Mouse (Mus musculus) CH12.LX (cell line): ENCODE results near the gene Krtap29-1. TPM values are rescaled to one million over a fixed set of nuclear protein-coding genes. Genes with fewer than 3 reads are reported as not detected.

Experiments
- DNase-seq: peaks from one replicate; pipeline ENCODE4 v3.0.0-alpha.2; 2013; ENCODE audit errors: extremely low read depth
- H3K27ac ChIP-seq: 2 replicates; pipeline ENCODE4 v1.5.1; 2012; ENCODE audit warnings: low read depth, mild to moderate bottlenecking, control low read depth, moderate library complexity; ENCODE audit not compliant: insufficient read depth
- H3K27me3 ChIP-seq: replicated peaks from 2 replicates; pipeline ENCODE3; 2012; ENCODE audit warnings: inconsistent platforms
- H3K36me3 ChIP-seq, 2 experiments: replicated peaks in 1 of 2; 2 replicates each; pipeline versions ENCODE3 to v1.6.1; 2012; ENCODE audit warnings: inconsistent platforms in 1 of 2, low read length in 1 of 2, mild to moderate bottlenecking in 1 of 2, mixed read lengths in 1 of 2, moderate library complexity in 1 of 2; ENCODE audit not compliant: control insufficient read depth in 1 of 2, insufficient read depth in 1 of 2
- H3K4me1 ChIP-seq, 2 experiments: 2 replicates each; pipeline ENCODE4 v1.6.1; 2012; ENCODE audit warnings: inconsistent platforms in 1 of 2, moderate library complexity in 1 of 2; ENCODE audit not compliant: insufficient read depth in 2 of 2, control insufficient read depth in 1 of 2
- H3K4me2 ChIP-seq: 2 replicates; pipeline ENCODE4 v1.6.1; 2012; ENCODE audit warnings: low read depth, mild to moderate bottlenecking, control low read depth; ENCODE audit not compliant: poor library complexity, insufficient read depth, severe bottlenecking
- H3K4me3 ChIP-seq, 3 experiments: fragments of 150-350 bp in 1 of 3; sonication (generic) in 1 of 3; replicated peaks in 1 of 3; 2 replicates each; pipeline versions ENCODE3 to v1.5.1; 2011 to 2012; ENCODE audit warnings: low read depth in 2 of 3, low read length in 2 of 3, mild to moderate bottlenecking in 2 of 3, moderate library complexity in 2 of 3, control low read depth in 1 of 3, improper control_type of control experiment in 1 of 3, inconsistent platforms in 1 of 3, mixed read lengths in 1 of 3; ENCODE audit not compliant: poor library complexity in 1 of 3
- H3K79me2 ChIP-seq: replicated peaks from 2 replicates; pipeline ENCODE4 v1.6.1; 2012; ENCODE audit warnings: mild to moderate bottlenecking, moderate library complexity; ENCODE audit not compliant: control insufficient read depth, poor library complexity, insufficient read depth, severe bottlenecking; ENCODE audit errors: extremely low read depth
- H3K9ac ChIP-seq: 2 replicates; pipeline ENCODE4 v1.6.1; 2012; ENCODE audit warnings: low read depth, mild to moderate bottlenecking, control low read depth, moderate library complexity; ENCODE audit not compliant: insufficient read depth
- H3K9me3 ChIP-seq: replicated peaks from 2 replicates; pipeline ENCODE3; 2012; ENCODE audit warnings: low read length, inconsistent platforms, mixed read lengths
- CHD1 ChIP-seq: IDR thresholded peaks from 2 replicates; pipeline ENCODE4 v1.6.1; 2012; ENCODE audit warnings: low read depth, low read length, improper control_type of control experiment, inconsistent platforms
- CHD2 ChIP-seq: IDR thresholded peaks from 2 replicates; pipeline ENCODE4 v1.6.1; 2011; ENCODE audit warnings: low read length, improper control_type of control experiment
- CTCF ChIP-seq, 2 experiments: IDR thresholded peaks in 1 of 2; conservative IDR thresholded peaks in 1 of 2; 2 replicates each; pipeline ENCODE4 v1.5.1; 2011 to 2012; ENCODE audit warnings: low read depth in 2 of 2, low read length in 2 of 2, improper control_type of control experiment in 1 of 2, inconsistent platforms in 1 of 2, mild to moderate bottlenecking in 1 of 2, moderate library complexity in 1 of 2
- ETS1 ChIP-seq: conservative IDR thresholded peaks from 2 replicates; pipeline ENCODE4 v1.6.1; 2012; ENCODE audit warnings: low read depth, mild to moderate bottlenecking, inconsistent platforms, low read length, improper control_type of control experiment, moderate library complexity
- GABPA ChIP-seq: IDR thresholded peaks from 2 replicates; pipeline ENCODE4 v1.6.1; 2012; ENCODE audit warnings: low read depth, low read length, improper control_type of control experiment, inconsistent platforms; ENCODE audit not compliant: insufficient replicate concordance
- IRF4 ChIP-seq: IDR thresholded peaks from 2 replicates; pipeline ENCODE4 v1.6.1; 2014; ENCODE audit warnings: low read depth, mild to moderate bottlenecking, inconsistent platforms, low read length, improper control_type of control experiment
- JUN ChIP-seq: IDR thresholded peaks from 2 replicates; pipeline ENCODE4 v1.6.1; 2011; ENCODE audit warnings: low read depth, mild to moderate bottlenecking, low read length, improper control_type of control experiment, moderate library complexity; ENCODE audit not compliant: insufficient read depth
- JUND ChIP-seq: conservative IDR thresholded peaks from 2 replicates; pipeline ENCODE4 v1.6.1; 2011; ENCODE audit warnings: low read depth, low read length, improper control_type of control experiment
- KAT2A ChIP-seq: IDR thresholded peaks from 2 replicates; pipeline ENCODE4 v1.6.1; 2012; ENCODE audit warnings: low read length, improper control_type of control experiment, inconsistent platforms; ENCODE audit not compliant: insufficient replicate concordance
- MAFK ChIP-seq: IDR thresholded peaks from 2 replicates; pipeline ENCODE4 v1.6.1; 2011; ENCODE audit warnings: low read length, improper control_type of control experiment; ENCODE audit not compliant: insufficient replicate concordance
- MAX ChIP-seq: IDR thresholded peaks from 2 replicates; pipeline ENCODE4 v1.6.1; 2011; ENCODE audit warnings: low read length, improper control_type of control experiment
- MAZ ChIP-seq: IDR thresholded peaks from 2 replicates; pipeline ENCODE4 v1.6.1; 2012; ENCODE audit warnings: low read depth, mild to moderate bottlenecking, inconsistent platforms, low read length, improper control_type of control experiment, moderate library complexity
- MEF2A ChIP-seq: IDR thresholded peaks from 2 replicates; pipeline ENCODE4 v1.6.1; 2014; ENCODE audit warnings: low read depth, mild to moderate bottlenecking, inconsistent platforms, low read length, improper control_type of control experiment, borderline replicate concordance
- MXI1 ChIP-seq: IDR thresholded peaks from 2 replicates; pipeline ENCODE4 v1.6.1; 2011; ENCODE audit warnings: mild to moderate bottlenecking, low read depth, low read length, improper control_type of control experiment
- MYC ChIP-seq: IDR thresholded peaks from 2 replicates; pipeline ENCODE4 v1.6.1; 2011; ENCODE audit warnings: low read depth, mild to moderate bottlenecking, improper control_type of control experiment, low read length
- POLR2A ChIP-seq: IDR thresholded peaks from 2 replicates; pipeline ENCODE4 v1.6.1; 2011; ENCODE audit warnings: low read depth, mild to moderate bottlenecking, improper control_type of control experiment, low read length
- POLR2AphosphoS2 ChIP-seq: IDR thresholded peaks from 2 replicates; pipeline ENCODE4 v1.6.1; 2011; ENCODE audit warnings: low read depth, low read length, improper control_type of control experiment
- RAD21 ChIP-seq: IDR thresholded peaks from 2 replicates; pipeline ENCODE4 v1.6.1; 2011; ENCODE audit warnings: low read depth, mild to moderate bottlenecking, low read length, improper control_type of control experiment, moderate library complexity
- SIN3A ChIP-seq: IDR thresholded peaks from 2 replicates; pipeline ENCODE4 v1.6.1; 2012; ENCODE audit warnings: low read length, improper control_type of control experiment, inconsistent platforms
- SMC3 ChIP-seq: IDR thresholded peaks from 2 replicates; pipeline ENCODE4 v1.6.1; 2011; ENCODE audit warnings: low read depth, low read length, improper control_type of control experiment
- TCF12 ChIP-seq: IDR thresholded peaks from 2 replicates; pipeline ENCODE4 v1.6.1; 2014; ENCODE audit warnings: low read depth, mild to moderate bottlenecking, inconsistent platforms, low read length, improper control_type of control experiment
- UBTF ChIP-seq: IDR thresholded peaks from 2 replicates; pipeline ENCODE4 v1.6.1; 2012; ENCODE audit warnings: low read depth, mild to moderate bottlenecking, inconsistent platforms, low read length, improper control_type of control experiment, moderate library complexity
- USF2 ChIP-seq: conservative IDR thresholded peaks from 2 replicates; pipeline ENCODE4 v1.6.1; 2011; ENCODE audit warnings: low read depth, low read length, improper control_type of control experiment
- ZC3H11A ChIP-seq: IDR thresholded peaks from 2 replicates; pipeline ENCODE4 v1.6.1; 2012; ENCODE audit warnings: low read depth, mild to moderate bottlenecking, inconsistent platforms, low read length, improper control_type of control experiment
- ZMIZ1 ChIP-seq: IDR thresholded peaks from 2 replicates; pipeline ENCODE4 v1.6.1; 2012; ENCODE audit warnings: low read depth, mild to moderate bottlenecking, inconsistent platforms, low read length, improper control_type of control experiment
- ZNF384 ChIP-seq: IDR thresholded peaks from 2 replicates; pipeline ENCODE4 v1.6.1; 2012; ENCODE audit warnings: low read depth, low read length, improper control_type of control experiment, inconsistent platforms
- dilution Hi-C: fragments of 300-500 bp; cut with MboI; formaldehyde crosslinking; loops from 2 replicates; pipeline ENCODE4 v1.14.3; 2020; ENCODE audit warnings: low sequenced_read_pairs; ENCODE audit not compliant: extremely low pct_unique_long_range_greater_than_20kb, extremely low pct_ligation_motif_present
- in situ Hi-C: fragments of 300-500 bp; cut with MboI; formaldehyde crosslinking; loops from 3 replicates; pipeline ENCODE4 v1.14.3; 2019; ENCODE audit warnings: low sequenced_read_pairs, low pct_ligation_motif_present, low pct_unique_long_range_greater_than_20kb, mixed read lengths
- polyA plus RNA-seq: library from polyadenylated mRNA; unstranded; fragments of >175 nt; gene quantifications from 2 replicates; pipeline ENCODE4 v1.2.1, GENCODE M21; 2012; ENCODE audit warnings: low read depth; ENCODE audit not compliant: insufficient read length
- total RNA-seq, 2 experiments: library from RNA; depleted of rRNA; stranded (reverse); fragments of 300-350 nt in 1 of 2; fragments of >200 nt in 1 of 2; gene quantifications; 2 replicates each; pipeline ENCODE4 v1.2.3; 2012 to 2014

Gene Krtap29-1
- total and polyA plus RNA-seq, 3 experiments: not detected

GRCm38 (mm10) chr11:100005905-100006304 is 27.1 kb upstream of the Krtap29-1 start:
- TF ChIP-seq GABPA: no peak
- no peak for TF ChIP-seq ETS1
- no peak for TF ChIP-seq JUN
- TF ChIP-seq POLR2A: no peak
- no peak for TF ChIP-seq POLR2AphosphoS2
- TF ChIP-seq CHD2: no peak
- no peak for TF ChIP-seq MEF2A
- no peak for TF ChIP-seq ZNF384
- TF ChIP-seq ZMIZ1: no peak
- TF ChIP-seq CHD1: no peak
- TF ChIP-seq RAD21: no peak
- no peak for TF ChIP-seq MAZ
- no peak for TF ChIP-seq MAX
- TF ChIP-seq USF2: no peak
- no peak for TF ChIP-seq JUND
- TF ChIP-seq, all 38 proteins: peak for 0
- in situ Hi-C loops: loop anchor here (10.0 kb wide), 1 partner anchor 541 kb away; no protein-coding TSS in a partner anchor
- no peak overlapping the region for H3K9ac ChIP-seq
- no peaks in the 10 kb centered on the region; the same call in 1 of the 2 replicates for H3K79me2 ChIP-seq
- H3K27me3 ChIP-seq: peaks cover 49% of the 10 kb centered on the region
- H3K36me3 ChIP-seq: no peaks in the 10 kb centered on the region
- dilution Hi-C loops: no loop called here
- peaks cover 6% of the 10 kb centered on the region for H3K9me3 ChIP-seq
- no peak overlapping the region for H3K4me2 ChIP-seq
- H3K4me1 ChIP-seq: no peaks in the 10 kb centered on the region
- no peak overlapping the region for H3K27ac ChIP-seq
- no peak overlapping the region for H3K4me3 ChIP-seq
- no peak for DNase-seq

- peaks cover 6% of the 10 kb centered on the region for H3K9me3 ChIP-seq
These were observed 26.0 kb upstream of the Krtap29-1 start for GRCm38 (mm10) chr11:100004846-100005245.

More at GRCm38 (mm10) chr11:100004846-100005245, 26.0 kb upstream of the Krtap29-1 start:
- Histone ChIP-seq H3K27me3 (peaks cover 44% of the 10 kb centered on the region), H3K9ac (no peak overlapping the region), H3K4me1 (no peaks in the 10 kb centered on the region), H3K79me2 (no peaks in the 10 kb centered on the region; the same call in 1 of the 2 replicates), H3K27ac (no peak overlapping the region), H3K4me3 (no peak overlapping the region), H3K4me2 (no peak overlapping the region), H3K36me3 (no peaks in the 10 kb centered on the region)
- DNase-seq: peak; percentile 54
- 0 out of 2 replicates have a peak, but pooled peaks have one; percentile 27 for TF ChIP-seq MYC
- TF ChIP-seq SIN3A: no peak
- no peak for TF ChIP-seq ZMIZ1
- TF ChIP-seq ZC3H11A: peak; percentile 36; the same call in 1 of the 2 replicates
- TF ChIP-seq KAT2A: no peak
- no peak for TF ChIP-seq IRF4
- TF ChIP-seq UBTF: no peak
- no peak for TF ChIP-seq POLR2AphosphoS2
- TF ChIP-seq CHD1: no peak
- no peak for TF ChIP-seq USF2
- peak; percentile 96 for TF ChIP-seq RAD21
- TF ChIP-seq CTCF (conservative IDR thresholded peaks at IDR 0.05 in 1 of 2, IDR thresholded peaks at IDR 0.05 in 1 of 2; ENCODE audit: low read depth in 2 of 2, low read length in 2 of 2): peak; percentile 93 to 94
- no peak for TF ChIP-seq TCF12
- no peak for TF ChIP-seq MAFK
- TF ChIP-seq ZNF384: peak; percentile 99
- no peak for TF ChIP-seq MXI1
- peak; percentile 85 for TF ChIP-seq SMC3
- in situ Hi-C loops: loop anchor here (10.0 kb wide), 1 partner anchor 540 kb away; no protein-coding TSS in a partner anchor
- dilution Hi-C loops: no loop called here
